Mouse (Mus musculus) cerebellum, adult 2 months (tissue): ENCODE results near the gene Snx1.

ENCODE experiments used
- CTCF ChIP-seq: fragments of 200-500 bp; IDR thresholded peaks from 2 replicates; pipeline ENCODE4 v1.5.1; 2011; ENCODE audit warnings: low read depth, mild to moderate bottlenecking, control low read depth, low read length, moderate library complexity, borderline replicate concordance; ENCODE audit not compliant: insufficient read depth
- POLR2A ChIP-seq: fragments of 200-500 bp; IDR thresholded peaks from 2 replicates; pipeline ENCODE4 v1.6.1; 2011; ENCODE audit warnings: low read length, control low read depth, borderline replicate concordance; ENCODE audit not compliant: insufficient read depth

- TF ChIP-seq CTCF (no peak), POLR2A (no peak)
Observed at GRCm38 (mm10) chr9:66146141-66146540, 19.8 kb upstream of the Snx1 start.
